ENCODE assay signal across 8 mouse cellular contexts in genomic region chr3:86786845-86787351, GRCm38 (mm10).
DNase-seq lines count a peak whose midpoint lies in the region; ATAC-seq lines count a peak whose summit lies in the region.
"Had no signal": no experiment of that assay in that cellular context is flagged by ENCODE, and none has a peak within 500 bp of the region (broad histone marks: within the 10 kb centered on the region; RNA-seq: fewer than 3 reads in every experiment).

No protein-coding gene starts in this region.

- H3K4me2 ChIP-seq in intestine, embryonic 14.5 days (ENCODE audit: low read length) = no peak overlapping the region
- H3K4me2 ChIP-seq in neural tube, embryonic 14.5 days (ENCODE audit: low read depth, low read length) = no peak overlapping the region
- H3K4me2 ChIP-seq: neural tube, embryonic 12.5 days had no signal

- no peak overlapping the region for H3K9ac ChIP-seq in intestine, embryonic 14.5 days (ENCODE audit: low read length)
- no peak overlapping the region for H3K9ac ChIP-seq in neural tube, embryonic 14.5 days (replicated peaks; ENCODE audit: low read depth, low read length)
- H3K9ac ChIP-seq: neural tube, embryonic 12.5 days had no signal

- peaks cover 9% of the 10 kb centered on the region for H3K36me3 ChIP-seq in intestine, embryonic 14.5 days (ENCODE audit: control insufficient read depth, insufficient read depth, low read length)
- H3K36me3 ChIP-seq in limb, embryonic 10.5 days = peaks cover 4% of the 10 kb centered on the region; the same call in 1 of the 2 replicates
- H3K36me3 ChIP-seq in neural tube, embryonic 14.5 days (ENCODE audit: control insufficient read depth, insufficient read depth, low read length) = peaks cover 32% of the 10 kb centered on the region

- 29% methylated on average over 11 of the region's 11 CpGs for WGBS in intestine, embryonic 14.5 days
- WGBS in limb, embryonic 10.5 days = 64% methylated on average over 11 of the region's 11 CpGs
- 67% methylated on average over 11 of the region's 11 CpGs for WGBS in neural tube, embryonic 14.5 days

- ATAC-seq in intestine, embryonic 14.5 days (replicated peaks; ENCODE audit: low FRiP score, low TSS enrichment, low read depth) = peak; percentile 67
- peak; percentile 77 for ATAC-seq in neural tube, embryonic 14.5 days (ENCODE audit: low read depth)

- DNase-seq in adrenal gland, postnatal 25 days = peak; percentile 45
- DNase-seq in cerebellum, postnatal 14 days = peak; percentile 89
- DNase-seq in gastrocnemius, postnatal 36 days = peak; percentile 56 to 59
- no peak for DNase-seq in intestine, embryonic 14.5 days (ENCODE audit: low spot score)
- no peak for DNase-seq in limb, embryonic 10.5 days (ENCODE audit: low spot score)
- DNase-seq in B cell, adult 2 months = no peak

- no peak overlapping the region for H3K4me3 ChIP-seq in intestine, embryonic 14.5 days (ENCODE audit: low read depth, low read length)
- H3K4me3 ChIP-seq in limb, embryonic 10.5 days = no peak overlapping the region
- H3K4me3 ChIP-seq in neural tube, embryonic 14.5 days (ENCODE audit: low read depth, low read length) = no peak overlapping the region
- H3K4me3 ChIP-seq: neural tube, embryonic 12.5 days had no signal

- H3K9me3 ChIP-seq in intestine, embryonic 14.5 days (ENCODE audit: control insufficient read depth, low read length) = no peaks in the 10 kb centered on the region
- no peaks in the 10 kb centered on the region for H3K9me3 ChIP-seq in limb, embryonic 10.5 days (replicated peaks)
- no peaks in the 10 kb centered on the region for H3K9me3 ChIP-seq in neural tube, embryonic 14.5 days (ENCODE audit: control insufficient read depth, low read length)
- H3K9me3 ChIP-seq: neural tube, embryonic 12.5 days had no signal

- intact Hi-C loops in gastrocnemius, postnatal 36 days (cut with DNase I) = loop anchor here (2.0 kb wide), 1 partner anchor 26 kb away; no protein-coding TSS in a partner anchor

- no peaks in the 10 kb centered on the region for H3K27me3 ChIP-seq in intestine, embryonic 14.5 days (replicated peaks; ENCODE audit: control insufficient read depth, insufficient read depth, low read length)
- no peaks in the 10 kb centered on the region for H3K27me3 ChIP-seq in limb, embryonic 10.5 days (ENCODE audit: low read depth, poor library complexity, severe bottlenecking)
- H3K27me3 ChIP-seq in neural tube, embryonic 14.5 days (ENCODE audit: control insufficient read depth, insufficient read depth, low read length) = no peaks in the 10 kb centered on the region
- H3K27me3 ChIP-seq: neural tube, embryonic 12.5 days had no signal

- peaks cover 30% of the 10 kb centered on the region for H3K4me1 ChIP-seq in intestine, embryonic 14.5 days (replicated peaks; ENCODE audit: control insufficient read depth, insufficient read depth, low read length)
- peaks cover 40% of the 10 kb centered on the region for H3K4me1 ChIP-seq in limb, embryonic 10.5 days
- H3K4me1 ChIP-seq in neural tube, embryonic 14.5 days (ENCODE audit: control insufficient read depth, insufficient read depth, low read length) = peaks cover 11% of the 10 kb centered on the region

- H3K27ac ChIP-seq in intestine, embryonic 14.5 days (ENCODE audit: low read depth) = peak overlapping the region; percentile 80
- peak overlapping the region; percentile 78 for H3K27ac ChIP-seq in limb, embryonic 10.5 days
- H3K27ac ChIP-seq in neural tube, embryonic 14.5 days (ENCODE audit: low read depth, low read length) = peak overlapping the region; percentile 52
- H3K27ac ChIP-seq: neural tube, embryonic 12.5 days had no signal

Comparison
In these comparisons a context has a peak if more than half of its experiments do, and no peak if none do; other contexts are left out.
1. DNase-seq: peak in adrenal gland, postnatal 25 days (single experiment), cerebellum, postnatal 14 days (2 of 2) and gastrocnemius, postnatal 36 days (2 of 2); none in intestine, embryonic 14.5 days (single experiment), limb, embryonic 10.5 days (single experiment) and B cell, adult 2 months (0 of 2).
2. Peak in every context shown above with its lines, with median percentiles within 50 percentile points of each other: H3K27ac ChIP-seq.